Mouse (Mus musculus) adrenal gland, adult 10 weeks (tissue): ENCODE data around the gene Col1a2. TPM values are rescaled to one million over a fixed set of nuclear protein-coding genes. Genes with fewer than 3 reads are reported as not detected.

ENCODE experiments used
- polyA plus RNA-seq: library from polyadenylated mRNA; stranded (reverse); fragments of 350-450 nt; fragmentation: Illumina TruSeq; extraction: RNeasy Lipid Tissue Mini Kit (QIAGEN cat#74804); gene quantifications from one replicate; pipeline ENCODE4 v1.2.3, GENCODE M21; 2014; ENCODE audit warnings: low read depth, low replicate concordance

Col1a2 gene
- polyA plus RNA-seq = 43.6 TPM

GRCm38 (mm10) chr6:4504603-4505131 lies at the start of gene Col1a2:
Gene Col1a2, plus strand, starts transcription at chr6:4504814.

Other genes starting within 250 kb of the Col1a2 start
- gene Casd1, start 96.0 kb downstream of the Col1a2 start, polyA plus RNA-seq = 141 TPM
- 183 TPM for gene Sgce, start 242.4 kb downstream of the Col1a2 start, polyA plus RNA-seq
- 635 TPM for gene Peg10, start 242.5 kb downstream of the Col1a2 start, polyA plus RNA-seq